Mouse (Mus musculus) embryo, embryonic 10.5 days (tissue): ENCODE data around the gene Spsb1.

ENCODE experiments used
- DNase-seq: peaks from one replicate; pipeline ENCODE4 v3.0.0-alpha.2; 2015; ENCODE audit warnings: low spot score

Gene Spsb1

GRCm38 (mm10) chr4:149886298-149887271, 68.3 kb downstream of the Spsb1 start:
- DNase-seq = peak; percentile 47

- DNase-seq = no peak
Measured at GRCm38 (mm10) chr4:149883990-149884389, 70.9 kb downstream of the Spsb1 start.

GRCm38 (mm10) chr4:149882139-149882916, 72.5 kb downstream of the Spsb1 start:
- DNase-seq = no peak

- no peak for DNase-seq
Measured at GRCm38 (mm10) chr4:149880908-149881307, 73.9 kb downstream of the Spsb1 start.

- no peak for DNase-seq
Measured at GRCm38 (mm10) chr4:149879980-149880379, 74.9 kb downstream of the Spsb1 start.

- no peak for DNase-seq
Measured at GRCm38 (mm10) chr4:149878021-149878449, 76.8 kb downstream of the Spsb1 start.

GRCm38 (mm10) chr4:149877202-149877601, 77.6 kb downstream of the Spsb1 start:
- no peak for DNase-seq

GRCm38 (mm10) chr4:149876761-149877160, 78.1 kb downstream of the Spsb1 start:
- no peak for DNase-seq

GRCm38 (mm10) chr4:149875986-149876501, 78.8 kb downstream of the Spsb1 start:
- DNase-seq = peak; percentile 75

- DNase-seq = peak; percentile 64
Measured at GRCm38 (mm10) chr4:149875296-149875695, 79.5 kb downstream of the Spsb1 start.

GRCm38 (mm10) chr4:149872236-149872635, 82.6 kb downstream of the Spsb1 start:
- DNase-seq = no peak

GRCm38 (mm10) chr4:149871582-149871981, 83.3 kb downstream of the Spsb1 start:
- DNase-seq = no peak

GRCm38 (mm10) chr4:149871014-149871413, 83.8 kb downstream of the Spsb1 start:
- peak; percentile 54 for DNase-seq

- no peak for DNase-seq
Measured at GRCm38 (mm10) chr4:149870412-149870811, 84.4 kb downstream of the Spsb1 start.

- no peak for DNase-seq
Measured at GRCm38 (mm10) chr4:149868725-149869124, 86.1 kb downstream of the Spsb1 start.

GRCm38 (mm10) chr4:149868009-149868408, 86.8 kb downstream of the Spsb1 start:
- no peak for DNase-seq

GRCm38 (mm10) chr4:149867351-149867750, 87.5 kb downstream of the Spsb1 start:
- no peak for DNase-seq

- DNase-seq = no peak
Measured at GRCm38 (mm10) chr4:149864395-149864794, 90.4 kb downstream of the Spsb1 start.

- no peak for DNase-seq
Measured at GRCm38 (mm10) chr4:149863522-149863921, 91.3 kb downstream of the Spsb1 start.

GRCm38 (mm10) chr4:149860393-149860792, 94.5 kb downstream of the Spsb1 start:
- no peak for DNase-seq

- no peak for DNase-seq
Measured at GRCm38 (mm10) chr4:149858584-149858983, 96.3 kb downstream of the Spsb1 start.

- DNase-seq = no peak
Measured at GRCm38 (mm10) chr4:149858097-149858496, 96.7 kb downstream of the Spsb1 start.

GRCm38 (mm10) chr4:149857688-149858087, 97.2 kb downstream of the Spsb1 start:
- DNase-seq = no peak
